Mouse (Mus musculus) B cell, adult 2 months (primary cell): ENCODE measurements at regions not wholly inside any gene's neighbourhood (a gene's known extent, or its start where the extent isn't known, plus 50 kb on each side); places are given as distances from the start of the nearest gene placed in this dataset.

Experiments
- DNase-seq, 2 experiments: peaks; one replicate each; pipeline ENCODE4 v3.0.0; 2022

- DNase-seq: no peak
Observed at GRCm38 (mm10) chr4:105282681-105283462, 125.7 kb downstream of the Plpp3 start.

DNA sequence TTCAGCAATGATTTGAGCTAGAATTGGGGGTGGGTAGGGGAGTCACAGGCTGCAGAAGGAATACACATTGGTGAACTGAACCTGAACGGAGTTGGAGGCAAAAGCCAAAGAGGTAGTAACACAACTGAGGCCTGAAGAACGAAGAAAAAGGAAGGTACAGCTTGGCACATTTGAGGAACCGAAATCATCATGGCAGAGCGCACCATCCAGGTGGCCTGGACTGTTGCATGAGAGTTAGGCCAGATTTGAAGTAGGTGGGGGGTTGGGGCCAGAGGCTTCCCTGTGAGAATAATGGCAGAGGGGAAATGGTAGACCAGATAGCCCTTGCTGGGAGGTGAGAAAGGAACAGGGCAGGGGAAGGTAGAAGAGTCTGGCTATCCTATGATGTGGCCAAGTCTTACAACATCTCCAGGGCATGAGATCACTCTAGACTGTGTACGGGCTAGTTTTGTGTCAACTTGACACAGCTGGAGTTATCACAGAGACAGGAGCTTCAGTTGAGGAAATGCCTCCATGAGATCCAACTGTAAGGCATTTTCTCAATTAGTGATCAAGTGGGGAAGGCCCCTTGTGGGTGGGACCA lies 128.4 kb downstream of the Plpp3 start:
- DNase-seq: peak; percentile 83 to 86

- peak in 1 of 2 experiments; percentile 28 for DNase-seq
Observed at GRCm38 (mm10) chr4:105286299-105286698, 129.2 kb downstream of the Plpp3 start.

GRCm38 (mm10) chr4:105286809-105287208 lies 129.7 kb downstream of the Plpp3 start:
- no peak for DNase-seq

GRCm38 (mm10) chr4:105287419-105287818 lies 130.3 kb downstream of the Plpp3 start:
- no peak for DNase-seq

DNA sequence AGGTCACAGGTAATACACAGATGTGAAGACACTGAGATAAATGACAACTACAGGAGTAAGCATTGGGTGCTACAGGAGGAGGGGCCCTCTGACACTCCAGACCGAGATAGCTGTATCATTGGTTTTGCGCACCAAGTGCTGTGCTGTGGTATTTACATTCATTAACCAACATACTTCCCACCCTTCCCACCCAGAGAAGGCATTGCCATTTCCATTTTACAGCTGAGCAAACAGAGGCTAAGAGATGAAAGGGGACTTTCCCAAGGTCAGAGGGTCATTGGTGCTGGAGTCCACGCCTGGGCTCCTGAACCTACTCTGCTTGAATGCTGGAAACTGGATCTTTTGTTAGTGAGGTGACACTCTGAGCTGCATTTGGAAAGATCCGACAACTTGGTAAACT lies 132.5 kb downstream of the Plpp3 start:
- DNase-seq: no peak

- peak in 1 of 2 experiments; percentile 32 for DNase-seq
Observed at GRCm38 (mm10) chr4:105290847-105291475, 133.8 kb downstream of the Plpp3 start.

- no peak for DNase-seq
Observed at GRCm38 (mm10) chr4:105291503-105291902, 134.4 kb downstream of the Plpp3 start.

DNA sequence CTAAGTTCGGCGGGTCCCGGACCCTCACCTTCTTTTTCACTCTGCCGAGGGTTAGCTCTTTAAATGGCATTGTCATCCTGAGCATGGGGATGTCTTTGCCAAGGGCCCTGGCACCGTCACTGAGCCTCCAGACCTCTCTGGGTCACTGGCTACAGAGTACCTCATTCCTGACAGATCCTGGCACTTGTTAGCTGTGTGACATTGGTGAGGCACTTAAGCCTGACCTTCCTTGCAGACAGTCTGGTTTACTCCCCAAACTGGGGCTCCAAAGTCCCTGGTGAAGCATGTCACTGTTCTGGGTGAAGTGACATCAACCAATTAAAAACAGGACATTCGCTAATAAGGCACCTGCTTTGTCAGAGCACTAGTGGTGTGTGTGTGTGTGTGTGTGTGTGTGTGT lies 142.2 kb downstream of the Plpp3 start:
- no peak for DNase-seq

DNA sequence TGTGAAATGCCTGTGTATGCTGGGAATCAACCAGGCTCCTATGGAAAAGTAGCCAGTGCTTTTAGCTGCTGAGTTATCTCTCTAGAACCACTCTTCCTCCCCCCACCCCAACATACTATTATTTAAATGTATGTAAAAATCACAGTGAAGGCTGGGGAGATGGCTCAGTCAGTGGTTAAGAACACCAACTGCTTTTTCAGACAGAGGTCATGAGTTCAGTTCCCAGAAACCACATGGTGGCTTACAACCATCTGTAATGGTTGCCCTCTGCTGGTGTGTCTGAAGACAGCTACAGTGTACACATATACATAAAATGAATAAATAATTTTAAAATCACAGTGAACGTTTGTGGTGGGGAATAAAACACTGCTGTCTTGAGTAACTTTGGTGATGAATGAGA lies 144.4 kb downstream of the Plpp3 start:
- DNase-seq: no peak

DNA sequence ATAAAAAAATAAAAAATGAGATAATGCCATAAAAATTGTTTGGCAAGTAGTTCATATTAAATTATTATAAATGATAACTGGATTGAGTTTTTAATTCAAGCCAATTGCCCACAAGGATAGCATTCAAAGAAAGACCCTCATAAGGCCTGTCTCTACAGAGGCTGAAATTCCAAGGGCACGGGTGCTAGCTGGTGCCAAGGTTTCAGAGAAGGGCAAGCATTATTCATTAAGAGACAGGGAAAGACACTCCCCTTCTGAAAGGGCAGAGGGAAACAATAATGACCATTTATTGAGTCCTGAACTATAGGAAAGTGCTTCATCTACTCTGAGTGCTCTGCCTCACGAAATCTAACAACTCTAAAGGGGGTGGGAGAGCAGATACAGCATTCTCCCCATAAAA lies 147.0 kb downstream of the Plpp3 start:
- no peak for DNase-seq

GRCm38 (mm10) chr4:105305931-105306330 lies 148.8 kb downstream of the Plpp3 start:
- DNase-seq: peak; percentile 49

GRCm38 (mm10) chr4:105307356-105307755 lies 150.2 kb downstream of the Plpp3 start:
- DNase-seq: no peak

GRCm38 (mm10) chr4:105307905-105308304 lies 150.8 kb downstream of the Plpp3 start:
- no peak for DNase-seq

- DNase-seq: no peak
Observed at GRCm38 (mm10) chr4:105308971-105309488, 151.9 kb downstream of the Plpp3 start.

GRCm38 (mm10) chr4:105312643-105313042 lies 155.5 kb downstream of the Plpp3 start:
- no peak for DNase-seq

- no peak for DNase-seq
Observed at GRCm38 (mm10) chr4:105313151-105313818, 156.1 kb downstream of the Plpp3 start.

GRCm38 (mm10) chr4:105315095-105315494 lies 157.9 kb downstream of the Plpp3 start:
- no peak for DNase-seq

DNA sequence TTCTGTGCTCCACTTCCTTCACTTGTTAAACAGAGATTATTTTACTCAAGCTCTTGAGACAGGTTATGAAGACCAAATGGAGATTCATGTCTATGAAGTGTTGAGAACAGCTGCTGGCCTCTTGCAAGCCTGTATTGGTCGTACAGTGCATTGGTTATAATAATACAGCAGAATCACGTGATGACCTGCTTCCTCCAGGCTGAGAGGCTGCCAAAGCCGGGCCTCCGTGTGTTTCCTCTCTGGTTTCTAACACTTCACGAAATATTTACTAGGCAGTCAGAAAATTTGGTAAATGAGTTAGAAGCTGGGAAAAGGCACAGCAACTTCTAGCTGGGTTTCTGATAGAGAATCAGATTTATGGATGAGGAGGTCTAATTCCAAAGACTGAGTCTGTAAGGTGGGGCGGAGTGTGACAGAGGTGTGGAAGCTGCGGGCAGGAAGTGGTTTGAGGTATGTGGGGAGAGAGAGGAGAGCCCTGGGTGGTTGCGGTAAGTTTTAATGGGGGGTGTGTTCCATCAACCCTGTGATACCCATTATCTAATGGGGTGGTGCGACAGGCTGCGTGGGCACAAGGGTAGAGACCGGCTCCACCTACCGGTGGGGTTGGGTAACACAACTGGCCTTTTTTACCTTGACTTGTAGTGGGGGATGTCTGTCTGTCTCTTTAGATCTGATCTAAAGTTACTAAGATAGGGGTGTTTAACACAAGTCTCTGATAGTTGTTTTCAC lies 159.5 kb downstream of the Plpp3 start:
- DNase-seq: peak; percentile 93 to 94

GRCm38 (mm10) chr4:105318421-105318820 lies 161.3 kb downstream of the Plpp3 start:
- no peak for DNase-seq

GRCm38 (mm10) chr4:105323446-105323845 lies 166.3 kb downstream of the Plpp3 start:
- no peak for DNase-seq

- DNase-seq: no peak
Observed at GRCm38 (mm10) chr4:105326989-105327388, 169.8 kb downstream of the Plpp3 start.
